Mouse (Mus musculus) skeletal muscle tissue, postnatal 0 days (tissue): ENCODE results near the gene Krt27. TPM values are rescaled to one million over a fixed set of nuclear protein-coding genes. Genes with fewer than 3 reads are reported as not detected.

Source experiments
- polyA plus RNA-seq: library from polyadenylated mRNA; unstranded; fragments of >200 nt; fragmentation: Nextera tagmentation; extraction: Ambion mirVana; gene quantifications from 2 replicates; pipeline ENCODE4 v1.2.1, GENCODE M21; 2015

Krt27 gene
- not detected in 2 replicates for polyA plus RNA-seq

DNA sequence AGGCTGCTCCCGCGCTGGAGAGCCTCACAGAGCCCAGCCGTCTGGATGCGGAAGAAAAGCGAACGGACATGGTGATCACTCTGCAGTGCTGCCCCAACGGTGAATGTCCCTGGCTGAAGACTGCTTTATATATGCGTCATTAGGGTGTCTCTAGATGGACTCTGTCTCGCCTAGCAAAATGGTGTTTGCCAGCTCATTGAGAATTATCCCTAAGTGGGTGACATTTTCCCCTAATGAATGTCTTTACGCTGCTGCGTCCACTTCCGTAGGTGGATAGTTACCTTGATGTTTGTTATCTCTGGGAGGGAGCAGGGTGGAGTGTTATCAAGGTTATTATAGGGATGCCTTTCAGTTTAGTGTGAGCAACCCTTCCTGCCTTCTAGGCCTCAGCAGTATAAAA is at the start of gene Krt27:
TSS of gene Krt27 (minus strand) at position 101 of the 400 bp plus-strand sequence.

DNA sequence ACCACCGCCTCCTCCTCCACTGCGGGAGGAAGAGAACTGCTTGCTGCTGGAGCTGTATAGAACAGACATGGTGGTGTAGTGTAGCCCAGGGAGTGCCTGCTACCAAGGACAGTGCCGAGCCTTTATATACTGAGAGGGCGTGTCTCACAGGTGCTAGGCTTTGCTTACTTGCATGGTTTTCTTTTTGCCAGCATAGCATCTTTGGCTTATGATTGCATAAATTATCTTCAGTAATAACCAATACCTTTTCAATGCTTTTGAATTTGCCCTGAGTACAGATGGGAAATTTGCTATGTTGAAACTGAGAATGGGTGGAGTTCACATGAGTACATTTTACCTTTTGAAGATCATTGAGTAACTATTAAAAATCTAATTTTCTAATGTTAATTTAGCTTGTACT is 38.4 kb upstream of the Krt27 start, which contains the start of gene Krt10:
TSS of gene Krt10 (minus strand) at position 101 of the 400 bp plus-strand sequence.

DNA sequence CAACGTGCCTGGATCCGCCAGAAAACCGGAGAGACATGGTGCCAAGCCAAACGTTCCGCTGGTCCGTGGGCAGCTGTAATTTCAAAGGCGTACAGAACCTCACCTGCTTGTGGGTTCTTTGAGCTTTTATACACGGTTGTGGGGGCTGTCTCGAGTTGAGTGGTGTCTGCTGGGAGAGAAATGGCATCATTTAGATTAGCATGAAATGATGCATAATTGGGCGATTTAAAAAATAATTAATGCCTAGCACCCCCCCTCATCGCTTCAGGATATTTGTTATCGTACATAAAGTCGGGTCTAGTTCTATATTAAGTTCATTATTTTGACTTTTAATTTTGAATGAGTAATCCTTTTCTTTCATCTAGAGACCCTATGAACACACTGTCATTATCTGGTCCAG is 23.9 kb upstream of the Krt27 start, which contains the start of gene Krt28:
TSS of gene Krt28 (minus strand) at position 101 of the 400 bp plus-strand sequence.

DNA sequence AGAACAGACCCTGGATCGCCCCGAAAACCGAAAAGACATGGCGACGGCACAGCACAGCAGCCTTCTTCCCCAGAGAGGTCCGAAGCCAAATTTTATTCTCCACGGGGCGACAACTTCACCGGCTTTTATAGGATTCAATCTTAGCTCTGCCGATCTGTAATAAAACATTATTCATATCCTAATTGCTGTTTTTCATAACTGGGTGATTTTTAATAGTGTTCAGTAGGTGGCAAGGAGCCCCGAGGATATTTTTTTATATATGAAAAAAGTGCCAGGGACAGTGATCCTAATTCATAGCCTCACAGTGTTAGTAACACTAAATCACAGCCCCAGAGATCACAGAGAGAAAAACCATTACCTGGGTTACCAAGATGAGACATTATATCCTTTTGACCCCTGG is 13.0 kb downstream of the Krt27 start, which contains the start of gene Krt26:
TSS of gene Krt26 (minus strand) at position 101 of the 400 bp plus-strand sequence.

DNA sequence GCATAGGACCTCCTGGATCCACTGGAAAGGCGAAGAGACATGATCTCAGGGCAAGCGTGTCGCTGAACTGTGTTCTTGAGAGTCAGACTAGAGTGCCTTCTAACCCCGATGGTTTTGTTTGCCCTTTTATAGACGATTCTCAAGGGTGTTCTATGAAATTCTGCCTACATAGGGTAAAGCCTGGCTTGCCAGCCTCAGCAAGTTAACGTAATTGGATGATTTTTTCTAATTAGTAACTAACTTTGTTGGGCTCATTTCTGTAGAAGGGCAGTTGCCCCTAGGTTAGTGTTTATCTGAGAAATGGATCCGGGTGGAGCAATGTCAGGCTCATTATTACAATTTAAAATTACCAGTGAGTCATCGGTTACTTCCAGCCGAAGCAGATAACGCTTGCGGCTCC is 28.1 kb downstream of the Krt27 start, which contains the start of gene Krt25:
TSS of gene Krt25 (minus strand) at position 101 of the 400 bp plus-strand sequence.

Other genes starting within 250 kb of the Krt27 start
- 0.21 and 0.23 TPM in 2 replicates for gene Ccr7, start 196.0 kb downstream of the Krt27 start, polyA plus RNA-seq
- 107 and 113 TPM in 2 replicates for gene Smarce1, start 120.1 kb downstream of the Krt27 start, polyA plus RNA-seq
- gene Krt222, start 107.0 kb downstream of the Krt27 start, polyA plus RNA-seq: 0.81 and 1.5 TPM in 2 replicates
- gene Krt24, start 65.8 kb downstream of the Krt27 start, polyA plus RNA-seq: not detected in 2 replicates
- not detected in 2 replicates for gene Krt25, start 28.2 kb downstream of the Krt27 start, polyA plus RNA-seq
- not detected in 2 replicates for gene Krt26, start 13.1 kb downstream of the Krt27 start, polyA plus RNA-seq
- gene Krt28, start 23.8 kb upstream of the Krt27 start, polyA plus RNA-seq: not detected in 2 replicates
- 12.9 and 155 TPM in 2 replicates for gene Krt10, start 38.3 kb upstream of the Krt27 start, polyA plus RNA-seq
- 2.1 TPM in 1 of 2 replicates, not detected in the other for gene Krt12, start 71.2 kb upstream of the Krt27 start, polyA plus RNA-seq
- 0.13 TPM in 1 of 2 replicates, not detected in the other for gene Krt20, start 87.0 kb upstream of the Krt27 start, polyA plus RNA-seq
- gene Krt23, start 142.0 kb upstream of the Krt27 start, polyA plus RNA-seq: 3.5 TPM in 1 of 2 replicates, not detected in the other
- not detected in 2 replicates for gene Krt39, start 170.2 kb upstream of the Krt27 start, polyA plus RNA-seq
- gene Krt40, start 192.1 kb upstream of the Krt27 start, polyA plus RNA-seq: not detected in 2 replicates
- not detected in 2 replicates for gene Krtap3-3, start 199.8 kb upstream of the Krt27 start, polyA plus RNA-seq
- gene Krtap3-2, start 205.7 kb upstream of the Krt27 start, polyA plus RNA-seq: not detected in 2 replicates
- not detected in 2 replicates for gene Gm11939, start 208.4 kb upstream of the Krt27 start, polyA plus RNA-seq
- not detected in 2 replicates for gene Krtap3-1, start 215.5 kb upstream of the Krt27 start, polyA plus RNA-seq
- not detected in 2 replicates for gene Krtap1-5, start 229.9 kb upstream of the Krt27 start, polyA plus RNA-seq
- not detected in 2 replicates for gene Krtap1-4, start 232.6 kb upstream of the Krt27 start, polyA plus RNA-seq
- not detected in 2 replicates for gene Krtap1-3, start 240.2 kb upstream of the Krt27 start, polyA plus RNA-seq
- not detected in 2 replicates for gene Krtap9-3, start 247.0 kb upstream of the Krt27 start, polyA plus RNA-seq